Mouse (Mus musculus) midbrain, embryonic 11.5 days (tissue): ENCODE results near the gene Tmem19. TPM values are rescaled to one million over a fixed set of nuclear protein-coding genes. Genes with fewer than 3 reads are reported as not detected.

Experiments
- ATAC-seq: fragments of 200-750 bp; cut with Nextera tagmentation; 2 replicates; pipeline ENCODE4 v1.8.0; 2017; ENCODE audit warnings: moderate TSS enrichment, moderate library complexity; ENCODE audit not compliant: low FRiP score
- DNase-seq: peaks from one replicate; pipeline ENCODE4 v3.0.0; 2015; ENCODE audit warnings: low spot score; ENCODE audit errors: missing footprints
- H3K27ac ChIP-seq: fragments of 300-500 bp; sonication (generic); 2 replicates; pipeline ENCODE4 v1.5.1; 2014; ENCODE audit warnings: low read depth, low read length
- H3K27me3 ChIP-seq: fragments of 300-500 bp; sonication (generic); 2 replicates; pipeline ENCODE4 v1.6.1; 2014; ENCODE audit warnings: mild to moderate bottlenecking, low read length, moderate library complexity, mixed read lengths; ENCODE audit not compliant: control insufficient read depth, insufficient read depth
- H3K36me3 ChIP-seq: fragments of 300-500 bp; sonication (generic); 2 replicates; pipeline ENCODE4 v1.6.1; 2014; ENCODE audit warnings: mild to moderate bottlenecking, low read length, moderate library complexity, mixed read lengths; ENCODE audit not compliant: control insufficient read depth, insufficient read depth
- H3K4me1 ChIP-seq: fragments of 300-500 bp; sonication (generic); 2 replicates; pipeline ENCODE4 v1.6.1; 2014; ENCODE audit warnings: low read length; ENCODE audit not compliant: control insufficient read depth, insufficient read depth
- H3K4me2 ChIP-seq: fragments of 300-500 bp; sonication (generic); 2 replicates; pipeline ENCODE4 v1.6.1; 2014; ENCODE audit warnings: mild to moderate bottlenecking, moderate library complexity
- H3K4me3 ChIP-seq: fragments of 300-500 bp; sonication (generic); 2 replicates; pipeline ENCODE4 v1.5.1; 2014; ENCODE audit warnings: low read depth, low read length
- H3K9ac ChIP-seq: fragments of 300-500 bp; sonication (generic); 2 replicates; pipeline ENCODE4 v1.6.1; 2014; ENCODE audit warnings: low read length
- H3K9me3 ChIP-seq: fragments of 300-500 bp; sonication (generic); 2 replicates; pipeline ENCODE4 v1.6.1; 2016; ENCODE audit warnings: low read length; ENCODE audit not compliant: control insufficient read depth
- WGBS: fragments of 180-500 bp; shearing (Covaris S2); extraction: QIAGEN DNeasy Blood & Tissue Kit; methylation state at CpG from one replicate; pipeline ENCODE4 v1.1.7; 2014; 5-methylcytosine and 5-hydroxymethylcytosine counted together
- polyA plus RNA-seq: library from polyadenylated mRNA; unstranded; fragments of >200 nt; fragmentation: Nextera tagmentation; extraction: Ambion mirVana; gene quantifications from 2 replicates; pipeline ENCODE4 v1.2.1, GENCODE M21; 2014

The Tmem19 gene
- polyA plus RNA-seq, 1 experiment from 2014 or later: 39.7 TPM

DNA sequence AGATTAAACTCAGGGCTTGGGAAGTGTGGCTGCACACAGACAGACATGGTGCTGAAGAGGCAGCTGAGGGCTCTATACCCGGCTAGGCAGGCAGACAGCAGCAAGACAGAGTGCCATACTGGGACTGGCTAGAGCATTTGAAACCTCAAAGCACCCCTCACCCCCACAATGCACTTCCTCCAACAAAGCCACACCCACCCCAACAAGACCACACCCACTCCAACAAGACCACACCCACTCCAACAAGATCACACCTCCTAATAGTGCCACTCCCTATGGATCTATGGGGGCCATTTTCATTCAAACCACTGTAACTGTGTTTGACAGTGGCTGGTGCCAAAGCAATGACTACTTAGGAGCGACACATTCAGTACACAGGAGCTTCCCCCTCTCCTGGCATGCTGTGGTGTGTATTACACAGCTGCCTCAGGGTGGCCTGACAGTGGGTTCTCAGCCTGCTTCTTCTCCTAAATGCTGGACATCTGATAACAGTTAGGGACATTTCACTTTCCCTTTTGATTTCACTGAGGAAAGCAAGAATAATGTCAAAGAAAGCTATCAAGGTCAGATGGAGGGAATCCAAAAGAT, 11.4 kb downstream of the Tmem19 start:
- no peaks in the 10 kb centered on the region for H3K36me3 ChIP-seq
- no peak overlapping the region for H3K9ac ChIP-seq
- no peaks in the 10 kb centered on the region for H3K27me3 ChIP-seq
- WGBS: 77% methylated on average over 2 of the region's 2 CpGs
- H3K9me3 ChIP-seq: no peaks in the 10 kb centered on the region
- DNase-seq: peak; percentile 21
- H3K4me3 ChIP-seq: no peak overlapping the region
- no peaks in the 10 kb centered on the region for H3K4me1 ChIP-seq
- H3K27ac ChIP-seq: no peak overlapping the region
- no peak for ATAC-seq
- H3K4me2 ChIP-seq: no peak overlapping the region

DNA sequence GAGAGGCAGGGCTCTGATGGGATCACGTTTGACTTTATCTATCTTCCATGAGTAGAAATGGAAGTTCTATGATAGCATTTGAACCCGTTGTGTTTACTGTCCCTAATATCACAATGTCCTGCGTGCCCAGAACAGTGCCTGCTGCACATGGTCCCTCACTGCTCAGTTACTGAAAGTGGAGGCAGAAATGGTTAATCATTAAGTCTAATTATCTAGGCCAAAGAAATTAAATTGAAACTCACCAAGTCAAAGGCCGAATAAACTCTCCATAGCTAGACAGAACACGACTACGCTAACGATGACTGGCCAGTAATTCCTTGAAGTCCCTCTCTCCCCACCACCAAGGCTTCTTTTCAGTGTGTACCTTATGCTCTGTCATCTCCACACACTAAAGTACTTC, 12.8 kb downstream of the Tmem19 start:
- Histone ChIP-seq H3K4me1 (no peaks in the 10 kb centered on the region), H3K9me3 (no peaks in the 10 kb centered on the region), H3K27ac (no peak overlapping the region), H3K9ac (no peak overlapping the region), H3K27me3 (no peaks in the 10 kb centered on the region), H3K36me3 (no peaks in the 10 kb centered on the region), H3K4me3 (no peak overlapping the region), H3K4me2 (no peak overlapping the region)
- 93% methylated on average over 7 of the region's 7 CpGs for WGBS
- DNase-seq: no peak
- ATAC-seq: no peak

DNA sequence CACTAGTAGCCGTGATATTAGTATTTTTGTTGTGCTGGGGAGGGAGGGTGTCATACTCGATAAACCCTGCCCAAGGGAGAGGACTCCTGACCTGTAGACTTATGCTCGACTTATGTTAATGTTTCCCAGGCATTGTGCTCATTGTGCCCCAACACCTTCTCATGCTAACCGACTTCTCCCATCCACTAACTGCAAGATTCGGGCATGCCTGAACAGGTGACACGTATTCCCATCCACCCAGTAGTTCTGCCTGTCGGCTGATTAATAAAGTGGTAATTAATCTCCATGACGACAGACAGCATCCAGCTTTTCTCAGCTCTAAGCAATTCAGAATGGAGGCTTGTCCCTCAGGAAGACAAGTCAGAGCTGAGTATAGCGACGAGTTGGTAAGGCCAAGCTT, 13.3 kb downstream of the Tmem19 start:
- Histone ChIP-seq H3K9ac (no peak overlapping the region), H3K36me3 (no peaks in the 10 kb centered on the region), H3K4me1 (no peaks in the 10 kb centered on the region), H3K4me2 (no peak overlapping the region), H3K4me3 (no peak overlapping the region), H3K9me3 (no peaks in the 10 kb centered on the region), H3K27me3 (no peaks in the 10 kb centered on the region), H3K27ac (no peak overlapping the region)
- ATAC-seq (no peak), DNase-seq (no peak)
- WGBS: 88% methylated on average over 10 of the region's 10 CpGs

- H3K9ac ChIP-seq: no peak overlapping the region
- 88% methylated on average over 6 of the region's 6 CpGs for WGBS
- no peaks in the 10 kb centered on the region for H3K9me3 ChIP-seq
- peak; percentile 66 for DNase-seq
- H3K27me3 ChIP-seq: no peaks in the 10 kb centered on the region
- H3K4me3 ChIP-seq: no peak overlapping the region
- ATAC-seq: no peak
- H3K4me1 ChIP-seq: no peaks in the 10 kb centered on the region
- H3K36me3 ChIP-seq: no peaks in the 10 kb centered on the region
- H3K4me2 ChIP-seq: no peak overlapping the region
- no peak overlapping the region for H3K27ac ChIP-seq
Measured at GRCm38 (mm10) chr10:115348131-115348530, 14.2 kb downstream of the Tmem19 start.

GRCm38 (mm10) chr10:115346444-115346843, 15.9 kb downstream of the Tmem19 start:
- H3K4me3 ChIP-seq: no peak overlapping the region
- ATAC-seq: no peak
- H3K9ac ChIP-seq: no peak overlapping the region
- H3K27ac ChIP-seq: no peak overlapping the region
- DNase-seq: no peak
- no peaks in the 10 kb centered on the region for H3K4me1 ChIP-seq
- no peaks in the 10 kb centered on the region for H3K36me3 ChIP-seq
- H3K27me3 ChIP-seq: no peaks in the 10 kb centered on the region
- H3K9me3 ChIP-seq: no peaks in the 10 kb centered on the region
- no peak overlapping the region for H3K4me2 ChIP-seq

GRCm38 (mm10) chr10:115342771-115343425, 19.4 kb downstream of the Tmem19 start:
- no peaks in the 10 kb centered on the region for H3K9me3 ChIP-seq
- no peaks in the 10 kb centered on the region for H3K4me1 ChIP-seq
- no peaks in the 10 kb centered on the region for H3K27me3 ChIP-seq
- H3K4me3 ChIP-seq: no peak overlapping the region
- DNase-seq: no peak
- ATAC-seq: no peak
- WGBS: 91% methylated on average over 4 of the region's 4 CpGs
- H3K9ac ChIP-seq: no peak overlapping the region
- H3K4me2 ChIP-seq: no peak overlapping the region
- no peak overlapping the region for H3K27ac ChIP-seq
- no peaks in the 10 kb centered on the region for H3K36me3 ChIP-seq

- DNase-seq (no peak), ATAC-seq (no peak)
- Histone ChIP-seq H3K9me3 (no peaks in the 10 kb centered on the region), H3K36me3 (no peaks in the 10 kb centered on the region), H3K4me1 (no peaks in the 10 kb centered on the region), H3K27me3 (no peaks in the 10 kb centered on the region), H3K9ac (no peak overlapping the region), H3K4me2 (no peak overlapping the region), H3K27ac (no peak overlapping the region), H3K4me3 (no peak overlapping the region)
- 94% methylated on average over 7 of the region's 7 CpGs for WGBS
Measured at GRCm38 (mm10) chr10:115339820-115340328, 22.4 kb downstream of the Tmem19 start.

DNA sequence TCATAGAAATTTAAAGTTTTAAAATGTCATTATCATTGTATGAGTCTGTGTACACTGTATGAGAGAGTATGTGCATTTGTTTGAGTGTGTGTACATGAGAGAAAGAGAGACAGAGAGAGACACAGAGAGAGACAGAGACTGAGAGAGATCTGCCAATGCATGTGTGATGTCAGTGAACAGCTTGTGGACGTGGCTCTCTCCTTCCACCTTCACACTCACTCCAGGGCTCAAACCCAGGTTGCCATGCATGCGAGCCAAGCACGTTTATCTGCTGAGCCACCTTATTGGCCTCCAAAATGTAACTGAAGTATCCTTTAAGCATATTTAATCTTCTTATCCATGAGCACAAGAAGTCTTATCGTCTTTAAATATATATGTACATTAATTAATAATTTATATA, 25.4 kb downstream of the Tmem19 start:
- DNase-seq (no peak), ATAC-seq (no peak)
- Histone ChIP-seq H3K27ac (no peak overlapping the region), H3K4me1 (no peaks in the 10 kb centered on the region), H3K4me2 (no peak overlapping the region), H3K36me3 (no peaks in the 10 kb centered on the region), H3K27me3 (no peaks in the 10 kb centered on the region), H3K9me3 (no peaks in the 10 kb centered on the region), H3K9ac (no peak overlapping the region), H3K4me3 (no peak overlapping the region)
- 94% methylated on average over 4 of the region's 4 CpGs for WGBS

DNA sequence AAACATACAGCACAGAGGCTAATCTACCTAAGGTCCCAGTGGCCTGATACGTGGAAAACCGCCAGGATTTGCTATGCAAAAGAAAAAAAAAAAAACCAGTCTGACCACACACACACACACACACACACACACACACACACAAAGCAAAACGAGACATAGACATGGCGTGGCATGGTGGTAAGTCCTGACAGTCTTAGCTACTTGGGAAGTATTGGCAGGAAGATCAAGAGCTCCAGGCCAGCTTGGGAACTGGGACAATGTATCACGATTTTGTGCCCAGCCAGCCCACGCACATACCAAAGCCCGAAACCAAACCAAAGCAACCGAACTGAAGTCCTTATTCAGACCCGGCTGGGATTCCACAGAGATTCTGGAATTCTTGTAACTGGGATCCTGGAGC, 28.8 kb downstream of the Tmem19 start:
- no peak for DNase-seq
- 86% methylated on average over 9 of the region's 9 CpGs for WGBS
- no peak overlapping the region for H3K9ac ChIP-seq
- H3K4me2 ChIP-seq: no peak overlapping the region
- no peaks in the 10 kb centered on the region for H3K27me3 ChIP-seq
- no peaks in the 10 kb centered on the region for H3K9me3 ChIP-seq
- H3K27ac ChIP-seq: no peak overlapping the region
- no peak for ATAC-seq
- no peaks in the 10 kb centered on the region for H3K36me3 ChIP-seq
- no peak overlapping the region for H3K4me3 ChIP-seq
- no peaks in the 10 kb centered on the region for H3K4me1 ChIP-seq
